Mouse (Mus musculus): ENCODE results near the gene Cdcp2.
"Not testable (repeated sequence)": the region's sequence is repeated elsewhere in the genome, so short reads cannot be mapped to it uniquely, and the experiment has no call there.

Gene Cdcp2

DNA sequence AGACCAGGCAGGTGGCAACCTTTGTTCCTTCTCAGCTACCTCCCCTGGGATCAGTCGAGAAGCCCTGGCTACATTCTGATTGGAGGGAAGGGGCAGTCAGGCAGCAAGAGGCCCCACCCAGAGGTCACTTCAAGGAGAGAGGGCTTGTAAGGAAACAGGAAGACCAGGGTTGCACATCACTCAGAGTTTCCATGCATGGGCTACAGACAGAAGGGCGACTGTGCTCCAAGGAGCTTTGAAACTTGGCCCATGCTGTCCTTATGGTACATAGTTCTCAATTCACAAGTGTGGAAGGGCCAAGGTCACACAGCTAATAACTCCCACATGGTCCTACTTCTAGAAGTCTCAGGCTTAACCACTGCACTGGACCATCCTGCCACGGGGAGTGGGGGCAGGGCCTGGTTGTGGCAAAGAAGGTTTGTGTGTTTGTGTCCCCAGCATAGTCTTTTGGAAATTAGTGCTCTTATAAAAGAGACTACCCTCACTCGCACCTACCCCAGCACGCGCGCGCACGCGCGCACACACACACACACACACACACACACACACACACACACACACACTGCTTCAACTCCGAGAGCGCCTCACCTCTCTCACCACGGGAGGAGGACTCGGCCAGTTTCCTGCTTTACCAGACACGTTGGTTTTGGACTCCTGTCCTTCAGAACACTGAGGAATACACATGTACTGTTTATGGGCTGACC, 2.1 kb upstream of the Cdcp2 start:
- DNase-seq, result no peak

DNA sequence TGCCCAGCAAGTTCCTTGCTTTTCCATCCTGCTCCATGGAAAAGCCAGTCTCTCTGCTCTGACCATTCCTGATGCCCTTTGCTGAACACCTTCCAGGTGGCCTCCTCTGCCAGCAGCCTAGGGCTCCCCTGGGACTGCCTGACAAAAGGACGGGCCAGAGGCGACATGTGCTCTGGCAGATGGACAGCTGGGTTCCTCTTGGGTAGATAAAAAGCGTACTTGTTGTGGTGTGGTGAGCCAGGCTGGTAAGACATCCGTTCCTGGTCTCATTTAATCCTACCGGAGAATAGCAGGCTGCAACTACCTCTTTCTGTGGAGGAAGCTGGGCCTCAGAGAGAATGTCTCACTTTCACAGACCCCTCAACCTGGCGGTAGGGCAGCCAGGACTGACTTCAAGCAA, 648 bp upstream of the Cdcp2 start:
- DNase-seq, result peak in 1 of 2 experiments; percentile 37

DNA sequence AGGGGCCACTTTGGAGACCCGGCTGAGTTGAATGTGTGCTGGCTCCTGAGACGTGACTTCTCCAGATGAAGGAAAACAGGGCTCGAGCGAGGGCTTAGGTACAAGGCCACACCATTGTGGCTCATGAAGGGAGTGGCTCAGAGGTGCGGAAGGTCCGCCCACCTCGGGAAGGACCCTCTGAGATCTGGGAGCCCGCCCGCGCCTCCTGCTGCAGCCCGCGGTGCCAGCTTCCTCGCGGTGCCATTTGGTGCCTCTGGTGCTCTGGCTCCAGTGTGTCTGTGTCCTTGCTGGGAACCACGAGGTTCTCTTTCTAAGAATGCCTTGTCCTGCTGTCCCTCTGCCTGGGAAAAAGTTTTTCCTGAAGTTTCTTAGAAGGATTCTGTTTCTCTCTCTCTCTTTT, 1.2 kb downstream of the Cdcp2 start:
- peak; percentile 19 to 31 for DNase-seq

DNA sequence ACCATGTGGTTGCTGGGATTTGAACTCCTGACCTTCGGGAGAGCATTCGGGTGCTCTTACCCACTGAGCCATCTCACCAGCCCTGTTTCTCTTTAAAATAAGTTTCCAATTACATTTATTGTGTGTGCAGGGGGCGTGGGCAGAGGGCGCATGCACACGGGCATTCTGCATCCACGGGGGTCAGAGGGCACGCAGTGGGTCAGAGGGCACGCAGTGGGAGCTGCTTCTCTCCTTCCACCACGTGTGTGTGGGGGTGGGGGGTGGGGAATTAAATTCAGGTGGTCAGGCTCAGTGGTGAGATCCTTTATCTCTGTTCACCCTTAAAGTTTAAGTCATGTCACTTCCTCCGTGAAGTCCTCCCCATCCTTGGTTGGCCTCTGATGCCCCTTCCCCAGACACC, 1.7 kb downstream of the Cdcp2 start:
- no peak for DNase-seq

DNA sequence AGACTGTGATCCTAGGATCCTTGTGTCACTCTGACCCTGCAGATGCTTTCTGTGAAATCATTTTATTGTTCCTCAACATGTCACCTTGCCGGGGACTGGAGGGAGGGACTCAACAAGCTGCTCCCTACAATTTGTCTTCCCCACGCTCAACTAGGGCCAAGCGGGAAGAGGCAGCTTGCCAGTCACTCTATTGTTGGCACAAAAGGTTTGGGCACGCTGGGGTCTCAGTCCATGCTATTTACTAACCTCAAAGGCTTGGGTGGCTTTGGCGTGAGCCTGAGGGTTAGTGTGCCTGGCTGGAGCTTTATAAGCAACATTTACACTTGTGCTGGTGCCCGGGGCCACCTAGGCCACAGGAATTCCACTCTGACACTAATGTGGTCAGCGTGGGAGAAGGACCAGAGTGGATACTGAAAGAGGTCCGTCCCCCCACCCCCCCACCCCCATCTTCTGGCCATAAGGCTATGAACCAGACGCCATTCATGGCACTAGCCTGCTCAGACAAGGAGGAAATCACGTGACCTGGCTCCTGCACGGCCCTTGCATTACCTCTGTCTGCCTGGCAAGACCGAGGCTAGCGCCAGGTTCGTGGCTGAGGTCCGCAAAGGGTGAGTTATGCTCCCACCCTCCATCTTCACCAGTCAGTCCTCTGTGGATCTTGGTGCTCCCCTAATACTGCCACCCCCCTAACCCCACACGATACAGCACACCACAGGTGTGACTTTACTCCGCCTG, 2.3 kb downstream of the Cdcp2 start:
- DNase-seq, result no peak

DNA sequence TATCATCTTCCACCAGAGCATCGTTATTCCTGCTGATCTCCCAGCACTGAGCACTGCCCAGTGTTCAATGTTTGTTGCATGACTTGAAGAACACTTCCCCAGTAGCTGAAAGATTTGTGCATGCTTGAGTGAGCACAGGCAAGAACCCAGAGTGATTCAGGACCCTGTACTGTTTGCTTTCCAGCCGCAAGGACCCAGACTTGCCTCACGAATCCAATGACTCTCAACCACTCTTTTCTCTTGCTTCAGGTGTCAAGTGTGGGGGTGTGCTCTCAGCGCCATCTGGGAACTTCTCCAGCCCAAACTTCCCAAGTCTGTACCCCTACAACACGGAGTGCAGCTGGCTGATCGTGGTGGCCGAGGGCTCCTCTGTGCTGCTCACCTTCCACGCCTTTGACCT, 5.5 kb downstream of the Cdcp2 start:
- no peak for DNase-seq

DNA sequence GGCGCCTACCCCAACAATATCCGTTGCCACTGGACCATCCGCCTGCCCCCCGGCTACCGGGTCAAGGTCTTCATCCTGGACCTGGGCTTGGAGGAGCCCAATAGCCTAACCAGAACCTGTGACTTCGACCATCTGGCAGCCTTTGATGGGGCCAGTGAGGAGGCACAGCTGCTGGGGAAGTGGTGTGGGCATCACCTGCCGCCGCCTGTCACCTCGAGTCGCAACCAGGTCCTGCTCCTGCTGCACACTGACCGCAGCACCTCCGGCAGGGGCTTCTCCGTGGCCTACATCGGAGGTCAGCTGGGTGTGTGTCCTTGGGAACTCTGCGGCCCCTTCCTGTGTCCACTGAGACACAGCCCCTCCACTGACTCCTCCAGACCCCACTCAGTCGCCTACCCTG, 10.1 kb downstream of the Cdcp2 start:
- DNase-seq, result no peak

DNA sequence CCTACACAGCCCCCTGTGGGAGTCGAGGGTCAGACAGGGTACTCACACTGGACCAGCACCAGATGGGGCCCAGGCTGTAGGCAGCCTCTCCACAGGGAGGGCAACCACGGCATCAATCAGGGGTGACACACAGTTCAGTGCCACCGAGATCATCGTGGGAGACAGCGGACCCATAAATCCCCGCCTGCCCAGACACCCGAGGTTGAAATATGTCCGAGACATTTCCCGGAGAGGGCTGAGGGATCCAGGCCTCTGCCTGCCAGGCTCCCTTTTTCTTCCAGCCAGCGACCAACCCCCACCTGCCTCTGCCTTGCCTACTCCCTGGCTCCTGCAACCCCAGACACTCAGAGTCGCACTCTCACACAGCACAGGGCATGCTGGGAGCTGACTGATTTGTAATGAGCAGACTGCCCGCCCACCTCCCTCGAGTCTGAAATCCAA, 11.6 kb downstream of the Cdcp2 start:
- no peak for DNase-seq

DNA sequence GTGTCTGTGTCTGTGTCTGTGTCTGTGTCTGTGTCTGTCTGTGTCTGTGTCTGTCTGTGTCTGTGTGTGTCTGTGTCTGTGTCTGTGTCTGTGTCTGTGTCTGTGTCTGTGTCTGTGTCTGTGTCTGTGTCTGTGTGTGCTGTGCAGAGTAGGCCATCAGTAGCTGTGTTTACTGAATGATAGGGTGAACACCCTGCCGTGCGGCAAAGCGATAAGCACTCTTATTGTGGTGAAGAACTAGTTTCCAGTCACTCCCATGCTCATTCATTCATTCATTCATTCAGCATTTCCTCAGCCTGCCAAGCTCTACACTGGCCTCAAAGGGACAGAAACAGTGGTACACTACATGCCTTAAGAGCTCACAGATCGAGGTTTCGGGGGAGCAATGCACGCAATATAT, 12.5 kb downstream of the Cdcp2 start:
- not testable (repeated sequence) for DNase-seq

DNA sequence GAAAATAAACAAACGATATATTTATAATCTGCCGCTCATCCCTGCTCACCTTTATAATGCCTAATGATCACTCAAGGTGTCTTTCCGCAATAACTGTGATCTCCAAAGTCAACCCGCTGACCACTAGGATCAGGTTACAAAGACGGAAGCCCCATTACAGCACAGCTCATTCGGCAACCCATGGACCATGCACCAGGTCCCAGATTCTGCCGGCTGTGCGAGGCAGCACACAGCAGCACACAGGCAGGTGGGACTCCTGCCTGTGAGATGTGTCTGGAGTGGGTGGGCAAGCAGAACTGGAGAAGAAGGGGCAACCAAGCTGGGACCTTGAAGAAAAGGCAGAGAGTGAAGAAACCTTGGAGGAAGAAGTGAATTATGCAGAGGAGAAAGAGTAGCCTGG, 17.6 kb downstream of the Cdcp2 start:
- no peak for DNase-seq

DNA sequence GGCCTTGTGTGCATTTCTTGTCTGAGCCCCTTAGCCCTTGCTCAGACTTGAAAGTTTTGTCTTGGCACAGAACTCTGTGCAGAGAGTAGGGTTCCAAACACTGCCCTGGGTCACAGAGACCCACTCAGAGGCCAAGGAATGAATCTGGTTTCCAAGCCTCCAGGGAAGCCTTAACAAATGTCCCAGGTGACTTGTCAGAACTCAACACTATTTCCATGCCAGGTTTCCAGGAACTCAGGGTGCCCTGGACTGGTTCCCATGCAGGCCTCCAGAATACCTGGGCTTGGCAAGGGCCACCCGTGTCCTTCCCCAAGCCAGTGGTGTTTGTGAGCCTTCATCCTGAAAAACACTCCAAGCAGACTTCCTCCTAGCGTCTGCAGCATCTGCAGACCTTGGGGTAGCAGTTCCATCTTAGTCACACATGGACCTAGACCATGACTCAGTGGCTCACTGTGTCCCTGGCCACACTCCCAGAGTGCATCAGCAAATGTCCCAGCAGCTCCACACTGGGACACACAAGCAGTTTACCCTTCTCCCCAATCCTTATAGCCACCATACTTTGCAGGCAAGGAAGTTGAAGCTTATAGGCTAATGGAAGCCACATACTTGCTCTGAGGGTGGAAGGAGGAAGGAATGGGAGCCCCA, 21.2 kb downstream of the Cdcp2 start:
- no peak for DNase-seq

DNA sequence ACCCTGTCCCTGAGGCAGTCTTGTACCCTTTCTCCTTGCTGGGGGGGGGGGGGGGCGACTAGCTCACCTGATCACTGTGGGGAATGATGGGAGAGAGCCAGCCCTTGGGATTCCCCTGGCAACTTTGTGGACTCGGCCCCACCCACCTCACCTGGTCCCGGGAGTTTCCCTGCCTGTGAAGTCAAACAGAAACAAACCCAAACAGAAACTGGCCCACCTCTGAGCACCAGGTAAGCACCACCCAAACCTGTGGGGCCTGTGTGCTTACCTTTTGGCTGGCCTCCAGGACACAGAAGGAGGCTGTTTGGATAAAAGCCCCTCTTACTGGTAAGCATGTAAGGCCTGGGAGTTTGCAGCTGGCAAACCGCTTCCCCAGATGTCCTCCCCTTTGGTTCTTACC, 22.4 kb downstream of the Cdcp2 start:
- no peak for DNase-seq

DNA sequence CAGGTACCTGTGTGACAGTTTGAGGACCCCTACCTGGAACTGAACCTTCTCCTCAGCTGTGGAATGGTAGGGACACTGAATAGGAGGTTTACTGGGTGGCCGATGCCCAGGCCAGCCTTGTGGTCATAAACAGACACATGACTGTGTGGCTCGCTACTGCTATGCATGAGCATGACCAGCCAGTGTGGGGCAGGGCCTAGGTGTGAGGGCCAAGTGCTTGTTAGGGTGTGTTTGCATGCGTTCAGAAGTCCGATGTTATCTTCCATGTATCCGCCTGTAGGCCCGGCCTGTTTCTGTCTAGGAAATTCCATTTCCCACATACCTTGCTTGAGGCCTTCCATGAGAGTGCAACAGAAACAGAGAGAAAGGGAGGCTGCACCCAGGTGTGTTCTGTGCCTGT, 24.0 kb downstream of the Cdcp2 start:
- no peak for DNase-seq

DNA sequence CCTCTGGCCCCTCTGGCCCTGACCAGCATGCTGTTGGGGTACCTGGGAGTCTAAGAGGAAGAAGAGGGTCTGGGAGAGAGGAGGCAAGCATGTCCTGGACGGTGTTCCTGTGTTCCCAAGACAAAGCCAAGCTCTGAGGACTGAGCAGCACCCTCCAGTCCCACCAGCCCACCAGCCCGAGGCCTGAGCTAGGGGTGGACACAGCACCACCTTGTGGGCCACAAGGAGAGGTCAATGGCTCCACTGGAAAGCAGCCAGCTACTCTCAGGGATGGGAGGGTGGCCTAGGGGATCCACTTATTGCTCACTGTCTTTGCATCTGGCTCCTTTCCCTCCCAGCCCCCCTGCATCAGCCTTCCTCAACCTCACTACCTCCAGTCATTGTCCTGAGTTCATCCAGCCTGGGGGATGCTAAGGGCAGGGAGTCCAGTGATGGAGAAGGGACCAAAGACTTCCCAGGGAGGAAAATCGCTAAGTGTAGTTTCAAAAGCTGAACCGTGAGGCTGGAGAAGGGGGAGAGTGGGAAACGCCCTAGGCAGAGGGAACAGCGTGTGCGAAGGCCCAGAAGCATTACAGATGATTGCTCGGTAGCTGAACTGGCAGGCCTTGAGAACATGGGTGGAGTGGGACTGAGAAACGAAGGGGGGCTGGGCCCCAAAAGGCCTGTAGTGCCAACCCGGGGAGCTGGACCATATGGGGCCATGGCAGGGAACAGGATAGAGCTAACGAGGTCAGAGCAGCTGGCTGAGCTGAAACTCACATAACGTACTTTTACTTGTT, 24.7 kb downstream of the Cdcp2 start:
- DNase-seq, result peak; percentile 26 to 61

DNA sequence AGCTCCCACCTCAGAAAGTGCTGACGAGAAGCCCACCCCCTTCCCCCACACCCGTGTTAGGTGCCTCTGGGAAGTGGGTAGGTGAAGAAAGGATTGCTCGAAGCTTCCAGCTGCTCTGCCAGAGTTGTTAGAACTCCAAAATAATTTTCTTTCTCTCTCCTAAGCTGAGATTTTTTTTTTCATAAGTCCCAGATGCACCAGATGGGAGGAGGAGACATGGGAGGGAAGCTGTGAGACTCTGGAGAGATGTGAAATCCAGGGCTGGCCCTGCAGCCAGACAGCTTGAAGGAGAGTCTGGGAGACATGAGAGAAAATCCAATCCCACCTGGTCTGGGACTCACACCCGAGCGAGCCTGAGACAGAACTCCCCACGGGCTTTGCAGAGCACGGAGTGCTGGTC, 27.7 kb downstream of the Cdcp2 start:
- DNase-seq, result no peak

DNA sequence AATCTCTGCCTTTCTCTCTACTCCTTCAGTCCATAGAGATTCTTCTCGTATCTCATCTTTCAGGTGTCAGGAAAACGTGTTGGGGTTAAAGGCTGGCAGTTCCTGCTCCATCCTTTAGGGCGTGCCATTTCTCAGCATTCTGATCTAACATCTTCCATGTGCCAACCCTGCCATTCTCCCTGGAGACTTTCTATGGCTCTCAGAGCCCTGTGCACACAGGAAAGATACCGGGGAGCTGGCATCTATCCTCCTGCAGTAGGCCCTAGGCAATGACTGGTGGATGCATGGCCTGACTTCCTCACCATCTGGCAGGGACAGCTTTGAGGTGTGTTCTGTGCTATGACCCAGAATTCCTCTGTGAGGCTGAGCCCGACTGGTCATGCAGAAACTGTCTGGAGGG, 28.4 kb downstream of the Cdcp2 start:
- DNase-seq, result peak; percentile 33 to 37

DNA sequence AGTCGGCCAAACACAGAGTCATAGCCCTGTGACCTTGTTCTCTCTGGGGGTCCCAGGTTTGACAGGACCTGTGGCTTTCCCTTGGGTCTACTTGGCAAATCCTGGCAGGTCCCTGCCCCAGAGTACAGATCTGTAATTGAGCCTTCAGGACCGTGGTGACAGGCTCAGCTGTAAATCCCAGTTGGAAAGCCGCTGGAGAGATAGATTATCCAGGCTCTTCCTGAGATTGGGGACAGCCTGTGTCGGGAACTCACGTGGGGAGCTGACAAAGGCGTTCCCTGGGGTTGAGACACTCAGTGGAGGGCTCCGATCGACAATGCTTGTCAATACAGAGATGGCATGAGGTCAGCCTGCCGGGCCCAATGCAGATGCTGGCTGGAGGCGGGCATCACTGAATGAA, 29.7 kb downstream of the Cdcp2 start:
- DNase-seq, result no peak

DNA sequence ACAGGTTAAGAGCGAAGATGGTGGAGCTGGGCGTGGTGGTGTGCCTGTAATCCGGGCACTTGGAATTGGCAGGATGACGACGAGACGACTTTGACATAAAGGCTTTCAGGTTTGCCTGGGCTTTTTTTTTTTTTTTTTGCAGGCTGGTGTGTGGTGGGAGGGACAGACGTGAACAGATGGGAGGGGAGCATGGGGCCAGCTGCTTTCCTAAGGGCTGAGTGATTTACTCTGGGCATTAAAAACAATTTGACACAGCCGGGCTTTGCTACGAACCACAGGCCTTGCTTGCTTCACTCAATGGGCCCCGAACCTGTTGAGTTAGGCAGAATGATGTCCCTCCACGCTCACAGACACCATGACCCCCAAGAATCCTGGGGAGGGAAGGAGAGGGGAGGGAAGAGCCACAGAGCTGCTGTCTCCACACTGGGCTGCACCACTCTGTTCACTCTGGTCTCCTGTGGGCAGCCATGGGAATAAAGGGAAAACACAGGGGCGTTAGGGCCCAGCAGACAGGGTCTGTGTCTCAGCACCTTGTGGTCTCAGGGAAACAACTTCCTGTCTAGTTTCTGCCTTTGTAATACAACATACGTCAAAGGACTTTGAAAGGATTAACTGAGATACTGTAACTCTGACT, 30.3 kb downstream of the Cdcp2 start:
- no peak for DNase-seq

DNA sequence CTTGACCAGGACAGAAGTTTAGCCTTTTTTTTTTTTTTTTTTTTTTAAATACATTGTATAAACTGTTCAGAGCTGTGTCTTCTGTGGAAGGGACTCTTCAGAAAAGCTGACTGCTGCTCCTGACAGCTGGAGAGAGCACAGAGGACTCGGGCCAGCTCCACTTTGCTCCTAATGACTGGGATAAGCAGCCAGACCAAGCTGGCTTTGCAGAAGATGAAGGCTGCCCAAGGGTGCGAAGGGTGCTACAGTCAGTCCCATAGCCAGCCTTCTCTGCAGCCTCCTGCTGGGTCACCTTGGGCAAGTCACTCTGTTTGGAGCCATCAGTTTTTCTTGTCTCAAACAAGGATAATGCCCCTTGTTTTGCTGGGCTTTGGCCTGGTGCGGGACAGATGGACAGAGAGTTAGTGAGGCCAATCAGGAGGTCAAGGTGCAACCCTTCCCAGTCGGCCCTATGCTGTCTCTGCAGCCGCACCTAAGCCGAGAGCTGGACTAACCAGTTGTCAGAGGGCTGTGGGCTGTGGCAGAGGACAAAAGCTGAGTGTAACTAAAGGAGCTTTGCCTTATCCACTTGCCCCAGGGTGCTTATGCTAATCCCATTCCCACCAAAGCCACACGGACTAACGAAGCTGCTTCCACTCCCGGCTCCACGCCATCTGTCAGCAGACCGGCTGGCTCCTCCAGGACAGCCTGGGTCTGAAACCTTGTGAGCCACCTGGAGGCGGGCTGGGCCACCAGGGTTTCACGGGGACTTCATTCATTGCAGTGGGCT, 31.4 kb downstream of the Cdcp2 start:
- peak; percentile 69 to 80 for DNase-seq

DNA sequence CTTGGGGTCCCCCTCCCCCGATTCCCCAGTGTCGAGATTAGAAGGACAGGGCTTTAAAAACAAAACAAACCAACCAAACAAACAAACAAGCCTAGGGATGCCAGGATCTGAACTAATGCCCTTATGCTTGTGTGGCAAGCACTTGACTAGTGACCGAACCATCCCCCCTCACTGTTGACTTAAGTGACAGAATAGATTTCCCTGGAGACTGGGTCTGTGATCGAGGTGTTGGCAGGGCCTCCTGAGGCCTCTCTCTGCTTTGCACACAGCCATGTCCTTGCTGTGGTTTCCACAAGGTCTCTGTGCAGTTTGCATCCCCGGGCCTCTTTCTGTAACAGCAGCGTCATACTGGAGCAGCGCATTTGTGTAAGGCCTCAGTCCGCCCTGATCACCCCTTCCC, 32.7 kb downstream of the Cdcp2 start:
- DNase-seq, result no peak

DNA sequence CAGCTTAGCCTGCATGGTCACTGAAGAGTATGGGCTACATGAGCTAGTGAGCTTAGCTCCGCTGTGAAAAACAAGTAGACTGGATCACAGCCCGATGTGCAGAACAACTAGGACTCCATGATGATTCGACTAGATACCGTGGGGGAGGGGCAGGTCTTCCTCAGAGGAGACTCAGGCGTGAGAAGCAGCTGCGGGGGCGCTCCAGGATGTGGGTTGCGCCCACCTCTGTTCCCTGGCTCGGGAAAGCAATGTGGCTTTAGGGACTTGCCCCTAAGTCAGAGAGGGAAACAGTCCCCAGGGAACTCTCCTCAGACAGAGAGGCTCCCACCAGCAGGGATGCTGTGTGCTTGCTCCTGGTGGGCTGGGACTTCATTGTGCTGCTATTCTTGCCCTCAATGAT, 33.8 kb downstream of the Cdcp2 start:
- DNase-seq, result no peak

DNA sequence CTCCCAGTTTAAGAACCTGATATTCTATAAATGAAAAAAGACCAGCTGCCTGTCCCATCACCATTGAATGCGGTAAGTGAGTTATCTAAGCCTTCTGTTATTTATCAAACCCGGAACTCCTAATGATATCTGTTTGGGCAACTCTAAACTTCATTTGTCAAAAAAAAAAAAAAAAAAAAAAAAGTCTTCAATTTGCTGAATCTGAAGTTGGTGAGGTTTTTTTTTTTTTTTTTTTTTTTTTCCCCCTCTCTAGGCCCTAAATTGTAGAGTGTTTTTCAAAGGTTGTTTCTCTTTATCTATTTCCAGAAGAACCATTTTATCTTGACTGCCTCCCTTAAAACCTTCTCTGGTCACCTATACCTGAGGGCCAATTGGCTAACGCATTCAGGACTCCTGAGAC, 38.2 kb downstream of the Cdcp2 start:
- no peak for DNase-seq
